Mouse (Mus musculus): ENCODE measurements around the gene Zranb3.

Zranb3 gene

DNA sequence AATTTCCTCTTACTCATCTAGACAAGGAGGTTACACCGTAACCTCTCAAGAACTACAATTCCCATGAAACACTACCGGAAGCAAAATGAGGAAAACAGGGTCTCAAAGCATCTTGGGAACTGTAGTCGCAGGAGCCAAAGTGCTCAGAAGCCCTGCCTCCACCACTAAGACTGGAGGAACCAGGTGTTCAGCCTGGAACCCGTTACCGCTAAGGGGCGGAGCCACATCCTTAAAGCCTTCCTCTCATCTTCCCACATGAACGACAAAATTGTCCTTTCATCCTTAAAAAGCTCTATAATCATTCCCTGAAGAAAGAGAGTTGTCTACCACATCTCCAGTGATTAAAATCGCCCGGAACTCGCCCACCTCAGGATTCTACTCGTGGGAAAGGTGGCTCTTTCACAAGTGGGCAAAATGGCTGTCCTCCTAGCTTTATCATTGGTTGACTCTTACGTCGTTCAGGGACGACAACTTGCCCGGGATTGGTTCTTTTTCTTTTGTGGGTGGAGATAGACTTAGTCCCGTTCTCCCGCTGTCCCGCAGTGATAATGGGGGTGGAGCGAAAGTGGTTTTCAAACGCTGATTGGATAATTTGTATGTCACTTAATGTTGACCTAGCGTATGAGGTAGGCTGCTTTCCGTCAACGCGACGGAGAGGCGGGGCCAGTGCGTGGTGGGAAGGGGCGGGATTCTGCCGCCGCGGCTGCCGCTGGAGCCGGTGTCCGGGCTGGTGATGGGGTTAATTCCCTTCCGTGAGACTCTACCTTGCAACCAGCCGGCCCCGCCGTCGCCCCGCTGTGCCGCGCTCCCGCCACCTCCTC is at the start of gene Zranb3, which contains the start of gene R3hdm1:
Gene Zranb3, minus strand, starts transcription at position 407 of the 821 bp plus-strand sequence.
Gene R3hdm1, plus strand, starts transcription at position 661 of the 821 bp plus-strand sequence.
- in situ Hi-C loops (cut with MboI; ENCODE audit: unreplicated experiment in 2 of 2): no loop called here

DNA sequence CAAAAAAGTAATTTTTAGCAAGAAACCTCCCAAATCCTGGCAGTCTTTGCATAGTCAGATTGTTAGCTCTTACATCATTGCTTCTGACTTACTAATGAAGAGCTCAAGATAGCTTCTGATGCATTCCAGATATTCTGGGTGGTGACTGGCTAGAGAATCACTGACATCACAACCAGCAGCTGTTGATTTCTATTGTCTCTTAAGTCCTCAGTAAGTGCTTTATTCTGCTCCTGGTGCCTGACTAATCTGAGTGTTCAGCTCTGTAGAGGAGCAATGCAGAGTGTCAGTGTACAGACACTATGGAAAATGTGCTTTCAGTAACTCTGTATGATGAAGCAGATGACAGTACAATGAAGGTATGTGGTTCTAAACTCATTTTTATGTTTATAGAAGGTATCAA is 38.9 kb upstream of the Zranb3 start:
- in situ Hi-C loops (cut with MboI; ENCODE audit: unreplicated experiment in 2 of 2): loop anchor here (5.0 to 25.0 kb wide), 2 partner anchors 204 to 309 kb away; no protein-coding TSS in a partner anchor

DNA sequence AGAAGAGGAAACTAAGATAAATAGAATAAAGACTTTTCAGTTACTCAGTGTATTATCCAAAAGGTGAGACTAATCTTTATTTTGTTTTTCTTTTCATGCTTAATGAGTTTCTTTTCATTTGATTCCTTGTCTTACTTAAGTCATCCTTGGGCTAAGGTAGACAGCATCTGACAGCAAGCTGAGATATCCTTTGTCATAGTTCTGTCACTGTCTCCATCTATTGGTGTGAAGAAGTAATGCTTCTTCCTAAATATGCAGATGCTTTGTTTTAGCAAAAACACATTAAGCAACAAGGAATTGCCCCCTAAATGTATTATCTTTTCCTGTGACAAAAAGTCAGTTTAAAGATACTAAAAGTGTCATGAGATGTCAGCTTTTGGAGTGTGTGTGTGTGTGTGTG is 38.2 kb upstream of the Zranb3 start:
- in situ Hi-C loops (cut with MboI; ENCODE audit: unreplicated experiment in 2 of 2): loop anchor here (5.0 to 25.0 kb wide), 2 partner anchors 204 to 309 kb away; no protein-coding TSS in a partner anchor

DNA sequence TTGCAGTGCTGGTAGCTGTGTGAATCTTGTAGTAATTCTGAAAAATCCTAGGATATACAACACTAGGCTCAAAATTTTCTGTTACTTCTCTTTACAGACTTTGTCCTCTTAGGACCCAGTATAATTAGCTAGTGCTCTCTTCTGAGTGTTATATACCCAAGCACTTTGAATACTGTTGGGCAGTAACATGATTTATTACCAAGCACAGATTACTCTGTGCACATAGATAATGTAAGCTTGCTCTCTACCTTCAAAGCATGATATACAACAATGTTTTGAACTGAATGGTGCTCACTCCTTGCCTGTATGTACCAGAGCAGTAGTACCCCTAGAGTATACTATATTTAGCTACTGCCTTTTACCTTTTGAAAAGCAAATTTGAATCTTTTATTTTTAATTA is 33.4 kb upstream of the Zranb3 start:
- in situ Hi-C loops (cut with MboI; ENCODE audit: unreplicated experiment in 2 of 2): loop anchor here (25.0 kb wide), 1 partner anchor 199 kb away; no protein-coding TSS in a partner anchor

DNA sequence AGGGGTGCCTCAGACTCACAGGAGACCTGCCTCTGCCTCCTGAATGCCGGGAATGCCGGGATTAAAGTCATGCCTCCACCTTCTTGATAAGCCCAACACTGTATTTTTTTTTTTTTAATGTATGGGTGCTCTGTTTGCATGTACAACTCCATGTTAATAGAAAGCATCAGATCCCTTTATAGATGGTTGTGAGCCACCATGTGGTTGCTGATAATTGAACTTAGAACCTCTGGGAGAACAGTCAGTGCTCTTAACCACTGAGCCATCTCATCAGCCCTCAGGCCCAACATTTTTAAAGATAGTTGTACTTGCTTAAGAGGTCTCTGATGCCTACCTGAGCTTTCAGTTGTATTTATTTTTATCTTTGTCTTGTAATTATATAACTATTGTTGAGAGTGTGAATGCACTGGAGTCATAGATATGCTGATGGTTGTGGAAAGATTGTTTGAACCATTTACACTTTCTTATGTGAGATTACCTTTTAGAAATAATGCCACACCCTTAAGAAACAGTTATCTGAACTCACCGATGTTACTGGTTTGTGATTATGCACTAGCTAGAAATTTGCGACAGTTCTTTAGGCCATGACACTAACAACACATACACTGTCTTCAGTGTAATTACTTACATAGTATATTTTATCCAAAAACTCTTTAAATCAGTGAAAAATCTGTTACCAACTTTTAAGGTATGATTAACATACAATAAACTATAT is 18.2 kb upstream of the Zranb3 start:
- in situ Hi-C loops (cut with MboI; ENCODE audit: unreplicated experiment in 2 of 2): no loop called here

DNA sequence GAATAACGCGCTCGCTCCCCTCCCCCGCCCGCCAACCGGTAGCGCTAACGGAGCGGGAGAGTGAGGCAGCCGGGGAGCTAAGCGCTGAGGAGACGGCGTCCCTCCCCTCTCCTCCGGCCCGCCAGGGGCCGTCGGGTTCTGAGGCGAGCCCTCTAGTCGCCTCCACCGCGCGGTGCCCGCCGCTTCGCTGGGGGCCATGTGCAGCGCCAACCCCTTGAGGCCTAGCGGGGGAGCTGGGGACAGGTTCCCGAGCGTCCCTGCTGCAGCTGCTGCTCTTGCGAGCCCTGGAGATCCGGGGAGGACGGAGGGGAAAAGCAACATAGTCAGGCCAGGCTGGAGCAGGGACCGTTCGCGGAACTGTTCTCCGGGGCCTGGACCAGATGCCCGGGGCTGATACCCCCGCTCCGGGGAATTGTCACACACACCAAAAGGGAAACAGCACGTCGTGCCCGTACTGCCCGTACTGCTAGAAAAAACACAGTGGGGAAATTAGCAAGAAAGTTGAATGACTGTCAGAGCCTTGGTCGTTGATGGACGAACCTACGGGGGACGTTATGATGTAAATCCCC is 757 bp upstream of the Zranb3 start:
- in situ Hi-C loops (cut with MboI; ENCODE audit: unreplicated experiment in 2 of 2): no loop called here

DNA sequence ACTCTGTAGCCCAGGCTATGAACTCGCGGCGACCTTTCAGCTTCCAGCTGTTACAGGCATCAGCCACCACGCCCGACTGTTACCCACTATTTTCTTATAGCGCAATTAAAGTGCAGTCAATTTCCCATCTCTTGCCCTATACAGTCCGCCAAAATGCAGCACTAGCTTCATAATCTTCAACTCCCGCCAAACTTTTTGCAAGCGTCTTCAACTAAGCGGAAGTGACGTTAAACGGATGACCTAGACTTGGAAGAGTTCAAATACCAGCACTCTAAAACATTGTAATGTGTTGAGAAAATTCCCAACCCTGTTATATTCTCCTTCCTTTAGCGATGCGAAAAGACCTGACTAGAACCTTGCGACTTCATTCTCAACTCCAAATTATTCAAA is 601 bp downstream of the Zranb3 start:
- in situ Hi-C loops (cut with MboI; ENCODE audit: unreplicated experiment in 2 of 2): no loop called here

DNA sequence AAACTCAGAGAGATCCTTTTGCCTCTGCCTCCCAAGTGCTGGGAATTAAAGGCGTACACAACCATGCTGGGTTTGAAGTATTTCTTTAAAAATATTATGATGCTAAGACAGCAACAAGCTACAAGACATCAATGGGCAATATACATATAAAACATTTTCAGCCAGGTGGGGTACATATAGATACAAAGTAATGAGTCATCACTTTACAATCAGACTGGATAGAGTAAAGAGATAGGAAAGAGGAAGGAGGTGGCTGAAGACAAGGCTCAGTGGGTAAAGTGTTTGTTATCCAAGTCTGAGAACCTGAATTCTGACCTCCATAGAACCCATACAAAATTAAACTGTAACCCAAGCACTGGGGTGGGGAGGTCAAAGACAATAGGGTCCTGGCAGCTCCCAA is 4.5 kb downstream of the Zranb3 start:
- in situ Hi-C loops (cut with MboI; ENCODE audit: unreplicated experiment in 2 of 2): no loop called here

DNA sequence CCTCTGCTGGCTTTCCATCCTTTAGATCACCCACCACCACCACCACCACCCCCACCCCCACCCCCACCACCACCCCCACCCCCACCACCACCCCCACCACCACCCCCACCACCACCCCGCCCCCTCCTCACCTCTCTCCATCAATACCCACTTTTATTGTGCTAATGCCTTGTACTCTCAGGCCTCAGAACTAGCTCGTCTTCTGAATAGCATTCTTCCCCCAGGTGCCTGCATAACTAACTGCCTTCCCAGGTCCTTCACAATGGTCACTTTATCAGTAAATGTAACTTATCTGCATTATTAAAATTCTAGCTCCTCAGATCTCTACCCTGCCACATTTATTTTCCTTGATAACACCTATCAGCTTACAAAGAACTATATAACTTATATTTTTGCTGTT is 8.2 kb downstream of the Zranb3 start:
- in situ Hi-C loops (cut with MboI; ENCODE audit: unreplicated experiment in 2 of 2): no loop called here

DNA sequence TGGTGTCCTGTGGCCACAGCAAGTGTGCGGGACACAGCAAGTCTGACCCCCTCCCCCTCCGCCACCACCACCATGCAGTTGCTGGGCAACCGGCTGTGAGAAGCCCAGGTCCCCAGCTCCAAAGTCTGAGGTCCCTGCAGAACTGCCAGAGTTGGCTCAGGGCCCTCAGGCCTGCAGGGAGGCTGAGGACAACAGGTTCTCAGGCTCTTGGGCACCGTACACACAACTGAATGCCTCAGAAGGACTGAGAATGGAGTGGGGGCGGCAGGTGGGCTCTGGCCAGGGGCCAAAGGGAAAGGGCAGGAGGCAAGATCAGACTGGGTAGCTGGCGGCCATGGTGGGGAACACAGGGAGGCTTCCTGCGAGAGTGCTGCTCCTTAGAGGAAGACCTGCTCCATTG is 20.0 kb downstream of the Zranb3 start:
- in situ Hi-C loops (cut with MboI; ENCODE audit: unreplicated experiment in 2 of 2): no loop called here

DNA sequence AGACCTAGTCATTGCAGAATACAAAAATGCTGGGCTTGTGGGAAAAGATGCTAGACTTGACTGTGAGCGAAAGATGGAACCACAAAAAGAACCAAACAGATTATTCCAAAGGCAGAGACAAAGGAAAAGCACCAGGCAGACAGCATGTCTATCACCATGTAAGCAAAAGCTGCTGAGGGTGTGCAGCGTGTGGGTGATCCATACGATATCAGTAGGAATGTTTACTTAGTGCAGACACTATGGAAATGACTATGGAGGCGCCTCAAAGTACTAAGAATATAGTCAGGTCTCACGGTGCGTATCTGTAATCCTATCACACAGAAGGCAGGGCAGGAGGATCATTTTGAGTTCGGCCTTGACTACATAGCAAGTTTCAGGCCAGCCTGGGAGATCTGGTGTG is 21.0 kb downstream of the Zranb3 start:
- in situ Hi-C loops (cut with MboI; ENCODE audit: unreplicated experiment in 2 of 2): no loop called here

DNA sequence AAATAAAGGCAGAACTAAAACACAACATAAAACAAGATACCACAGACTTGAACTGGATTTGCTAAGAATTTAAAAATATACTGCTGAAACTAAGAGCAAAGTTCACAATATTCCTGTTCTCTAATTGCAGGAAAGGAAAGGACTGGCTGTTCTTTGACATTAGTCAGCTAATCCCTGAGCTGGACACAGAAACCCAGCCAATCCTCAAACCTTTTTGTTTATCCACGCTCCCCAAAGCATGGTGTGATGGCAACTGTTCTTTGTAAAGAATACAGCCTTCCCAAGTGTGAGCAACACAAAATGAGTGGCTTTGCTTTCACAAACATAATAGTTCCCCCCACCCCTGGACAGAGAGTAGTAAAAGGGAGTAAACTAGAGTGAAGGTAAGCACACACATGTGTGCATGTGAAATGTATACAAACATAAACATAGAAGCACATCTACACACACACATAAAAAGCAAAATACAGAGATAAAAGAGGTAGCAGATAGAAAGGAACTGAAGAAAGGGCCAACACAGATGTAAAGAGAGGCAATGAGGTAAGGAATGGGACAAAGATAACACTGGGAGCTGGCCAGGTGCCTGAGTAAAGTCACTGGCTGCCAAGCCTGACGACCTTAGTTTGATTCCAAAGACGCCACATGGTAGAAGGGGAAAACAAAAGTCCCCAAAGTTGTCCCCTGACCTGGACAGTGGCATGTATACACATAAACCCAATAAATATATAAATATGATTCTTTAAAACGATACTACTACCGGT is 21.7 kb downstream of the Zranb3 start:
- in situ Hi-C loops (cut with MboI; ENCODE audit: unreplicated experiment in 2 of 2): no loop called here

DNA sequence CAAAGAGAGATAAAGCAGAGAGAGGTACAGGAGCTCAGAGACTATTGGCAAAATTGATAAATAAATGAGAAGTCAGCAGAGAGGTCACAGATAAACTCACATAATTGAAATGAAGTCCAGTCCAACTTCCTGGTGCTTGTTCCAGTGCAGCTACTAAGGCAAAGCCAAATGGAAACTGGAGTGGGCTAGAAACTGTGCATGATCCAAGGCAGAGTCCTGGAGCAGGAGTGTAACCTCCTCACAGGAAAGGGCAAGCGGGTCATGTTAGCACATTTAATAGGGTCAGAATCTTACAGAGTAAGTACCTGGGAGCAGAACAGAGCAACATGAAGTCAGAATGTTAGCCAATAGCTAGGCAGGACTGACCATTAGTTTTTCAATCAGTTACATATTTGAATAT is 24.2 kb downstream of the Zranb3 start:
- in situ Hi-C loops (cut with MboI; ENCODE audit: unreplicated experiment in 2 of 2): no loop called here

DNA sequence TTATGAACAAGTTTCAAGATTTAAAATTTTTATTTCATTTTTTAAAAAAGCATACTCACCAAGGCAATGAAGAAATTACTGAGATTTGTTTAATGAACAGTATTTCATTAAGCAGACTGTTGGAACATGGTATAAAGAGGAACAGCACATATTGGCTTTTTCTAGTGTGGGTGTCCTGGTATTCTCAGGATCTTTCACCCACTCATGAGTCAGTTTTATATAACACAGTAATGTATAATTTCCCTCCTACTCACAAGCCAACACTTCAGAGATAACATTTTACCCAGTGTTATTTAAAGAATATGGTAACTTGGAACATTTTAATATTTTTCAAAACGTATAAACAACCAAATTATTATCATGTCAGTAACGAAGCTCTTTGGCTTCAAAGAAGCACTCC is 25.1 kb downstream of the Zranb3 start:
- in situ Hi-C loops (cut with MboI; ENCODE audit: unreplicated experiment in 2 of 2): no loop called here

DNA sequence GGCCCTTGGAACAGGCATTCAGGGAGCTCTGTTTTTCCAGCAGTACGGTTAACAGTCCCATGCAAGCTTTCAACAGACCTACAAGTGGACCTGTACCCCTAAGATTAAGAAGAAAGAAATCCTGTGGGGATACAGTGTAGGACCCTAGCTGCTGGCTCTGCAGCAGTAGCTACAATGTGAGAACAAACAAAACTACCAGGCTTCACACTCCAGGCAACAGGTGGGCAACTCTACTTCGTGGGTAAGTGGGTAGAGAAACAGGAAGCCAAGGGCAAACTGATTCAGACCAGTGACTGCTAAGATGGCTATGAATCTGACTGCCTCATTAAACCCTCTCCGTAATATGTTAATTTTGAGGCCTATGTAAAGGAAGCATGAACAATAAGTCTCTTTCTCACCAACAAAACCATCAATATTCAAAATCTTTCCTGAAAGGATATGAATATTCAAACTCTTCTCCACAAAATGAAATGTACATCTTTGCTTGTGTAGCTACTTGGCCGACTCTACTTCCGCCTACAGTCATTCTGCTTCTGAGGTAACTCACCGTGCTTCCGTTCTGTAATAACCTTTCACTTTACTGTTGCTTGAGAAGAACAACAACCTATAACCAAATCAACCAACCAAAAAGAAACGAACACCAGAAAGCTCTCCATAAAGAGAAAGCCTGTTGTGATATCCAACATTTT is 25.9 kb downstream of the Zranb3 start:
- in situ Hi-C loops (cut with MboI; ENCODE audit: unreplicated experiment in 2 of 2): no loop called here

DNA sequence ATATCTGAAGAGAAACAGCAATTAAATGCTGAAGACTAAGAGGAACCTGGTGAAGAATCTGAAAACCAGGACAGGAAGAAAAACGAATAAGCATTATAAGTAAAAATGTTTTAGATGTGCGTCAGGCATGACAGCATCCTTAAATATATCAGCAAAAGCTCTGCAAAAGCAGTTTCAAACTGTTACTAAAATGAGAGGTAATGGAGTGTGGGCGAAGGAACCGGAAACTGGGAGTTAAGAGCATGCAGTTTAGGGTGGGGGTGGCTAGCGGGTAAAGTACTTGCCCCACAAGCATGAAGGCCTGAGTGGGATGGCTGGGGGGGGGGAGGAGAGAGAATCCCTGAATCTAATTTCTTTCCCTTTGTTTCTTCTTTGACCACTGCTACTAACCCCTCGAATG is 29.8 kb downstream of the Zranb3 start:
- in situ Hi-C loops (cut with MboI; ENCODE audit: unreplicated experiment in 2 of 2): no loop called here

DNA sequence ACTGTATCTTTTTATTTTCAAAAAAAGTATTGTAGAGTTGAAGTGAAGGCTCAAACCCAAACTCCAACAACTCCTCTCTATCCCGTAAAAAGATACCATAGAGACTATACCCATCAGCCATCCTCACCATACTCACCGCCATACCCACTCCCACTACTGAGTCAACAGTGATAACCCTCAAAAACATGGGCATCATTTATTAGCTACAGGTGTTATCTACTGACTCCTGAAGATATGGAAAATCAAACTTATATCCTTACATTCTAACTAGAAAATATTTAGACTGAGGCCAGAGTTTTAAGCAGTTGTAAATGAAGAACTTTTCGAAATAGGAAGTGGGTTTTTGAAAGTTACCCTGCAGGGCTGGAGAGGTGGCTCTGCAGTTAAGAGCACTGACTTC is 32.8 kb downstream of the Zranb3 start:
- in situ Hi-C loops (cut with MboI; ENCODE audit: unreplicated experiment in 2 of 2): no loop called here

DNA sequence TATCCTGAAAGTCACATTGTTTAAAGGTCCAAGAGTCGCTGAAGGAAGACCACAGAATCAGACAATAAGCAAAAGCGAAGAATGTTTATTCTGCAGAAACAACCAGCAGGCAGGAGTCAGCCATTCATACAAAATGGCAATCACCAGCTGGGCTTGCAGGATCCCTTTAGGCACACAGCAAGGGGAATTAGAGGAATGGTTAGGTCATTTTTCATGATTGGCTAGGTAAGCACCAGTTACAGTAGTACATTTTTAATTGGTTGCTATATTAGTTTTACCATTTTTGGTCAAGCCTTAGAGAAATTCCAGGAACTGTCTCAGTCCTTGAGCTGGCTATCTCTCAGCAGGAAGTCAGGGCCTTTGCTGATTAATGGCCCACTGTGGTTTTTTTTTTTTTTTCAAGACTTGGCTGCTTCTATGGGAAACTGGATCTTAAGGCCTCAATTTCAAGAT is 33.9 kb downstream of the Zranb3 start:
- in situ Hi-C loops (cut with MboI; ENCODE audit: unreplicated experiment in 2 of 2): no loop called here

DNA sequence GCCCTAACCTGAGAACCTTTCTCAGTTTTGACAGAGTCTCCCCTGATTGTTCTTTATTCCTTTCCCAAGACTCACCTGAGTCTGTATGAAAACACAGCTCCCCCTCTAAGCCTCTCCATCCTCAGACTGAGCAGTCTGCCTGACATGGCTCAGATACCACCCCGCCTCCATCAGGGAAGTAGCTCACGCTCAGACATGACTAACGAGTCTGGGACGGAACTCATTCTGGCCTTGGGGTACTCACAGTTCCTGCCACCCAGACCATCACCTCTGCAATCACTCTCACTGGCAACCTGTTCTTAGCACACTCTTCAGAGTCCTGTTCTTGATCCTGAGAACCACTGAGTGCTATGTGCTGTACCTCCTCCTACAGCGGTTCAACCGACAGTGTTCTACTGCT is 38.1 kb downstream of the Zranb3 start:
- in situ Hi-C loops (cut with MboI; ENCODE audit: unreplicated experiment in 2 of 2): no loop called here

DNA sequence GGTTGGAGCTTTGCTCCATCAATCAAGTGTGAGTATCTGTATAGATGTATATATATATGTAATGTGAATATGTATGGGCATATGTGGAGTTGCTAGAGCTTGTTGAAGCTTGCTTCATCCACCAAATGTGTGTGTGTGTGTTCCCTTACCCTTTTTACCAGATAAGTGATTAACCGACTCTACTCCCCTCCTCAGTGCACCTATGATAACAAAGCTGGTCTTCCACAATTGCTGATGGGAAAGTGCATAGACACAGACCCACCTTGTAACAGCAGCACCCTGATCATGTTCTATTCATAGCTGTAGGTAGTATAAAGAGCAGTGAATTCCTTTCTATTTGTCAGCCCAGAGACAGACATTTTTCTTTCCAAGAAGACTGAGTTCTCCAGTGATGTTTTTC is 40.7 kb downstream of the Zranb3 start:
- in situ Hi-C loops (cut with MboI; ENCODE audit: unreplicated experiment in 2 of 2): no loop called here

All from v-Abl transformed pro-B cells (cell line).